Mouse (Mus musculus) retina, postnatal 7 days (tissue): ENCODE results near the gene Ankrd23.
"Not testable (repeated sequence)": the region's sequence is repeated elsewhere in the genome, so short reads cannot be mapped to it uniquely, and the experiment has no call there.

Experiments used
- DNase-seq: peaks from one replicate; pipeline ENCODE4 v3.0.0-alpha.2; 2012; ENCODE audit warnings: low read depth, low spot score

The Ankrd23 gene

GRCm38 (mm10) chr1:36536783-36537182 lies at the start of gene Ankrd23:
TSS of gene Ankrd23 (minus strand) at chr1:36536883.
- not testable (repeated sequence) for DNase-seq

GRCm38 (mm10) chr1:36586288-36586687 lies 49.6 kb upstream of the Ankrd23 start:
- no peak for DNase-seq

GRCm38 (mm10) chr1:36583408-36584116 lies 46.9 kb upstream of the Ankrd23 start:
- DNase-seq, result no peak

- no peak for DNase-seq
Observed at GRCm38 (mm10) chr1:36582211-36582610, 45.5 kb upstream of the Ankrd23 start.

- DNase-seq, result no peak
Observed at GRCm38 (mm10) chr1:36581260-36581659, 44.6 kb upstream of the Ankrd23 start.

- no peak for DNase-seq
Observed at GRCm38 (mm10) chr1:36580384-36581207, 43.9 kb upstream of the Ankrd23 start.

GRCm38 (mm10) chr1:36579974-36580383 lies 43.3 kb upstream of the Ankrd23 start:
- DNase-seq, result no peak

- DNase-seq, result no peak
Observed at GRCm38 (mm10) chr1:36576991-36577675, 40.5 kb upstream of the Ankrd23 start.

- DNase-seq, result no peak
Observed at GRCm38 (mm10) chr1:36575347-36575746, 38.7 kb upstream of the Ankrd23 start.

GRCm38 (mm10) chr1:36574196-36574955 lies 37.7 kb upstream of the Ankrd23 start:
- no peak for DNase-seq

- no peak for DNase-seq
Observed at GRCm38 (mm10) chr1:36573524-36573923, 36.8 kb upstream of the Ankrd23 start.

GRCm38 (mm10) chr1:36572709-36573108 lies 36.0 kb upstream of the Ankrd23 start:
- no peak for DNase-seq

- no peak for DNase-seq
Observed at GRCm38 (mm10) chr1:36572140-36572700, 35.5 kb upstream of the Ankrd23 start.

- no peak for DNase-seq
Observed at GRCm38 (mm10) chr1:36571627-36572026, 34.9 kb upstream of the Ankrd23 start.

- DNase-seq, result no peak
Observed at GRCm38 (mm10) chr1:36570320-36570719, 33.6 kb upstream of the Ankrd23 start.

GRCm38 (mm10) chr1:36569694-36570276 lies 33.1 kb upstream of the Ankrd23 start:
- no peak for DNase-seq

GRCm38 (mm10) chr1:36568776-36569175 lies 32.1 kb upstream of the Ankrd23 start:
- no peak for DNase-seq

GRCm38 (mm10) chr1:36567818-36568603 lies 31.3 kb upstream of the Ankrd23 start:
- no peak for DNase-seq

- no peak for DNase-seq
Observed at GRCm38 (mm10) chr1:36566425-36566824, 29.7 kb upstream of the Ankrd23 start.

- DNase-seq, result no peak
Observed at GRCm38 (mm10) chr1:36564101-36564500, 27.4 kb upstream of the Ankrd23 start.
